Mouse (Mus musculus) testis, adult 2 months (tissue): ENCODE data around the gene 1700067K01Rik. TPM values are rescaled to one million over a fixed set of nuclear protein-coding genes. Genes with fewer than 3 reads are reported as not detected.

Experiments
- H3K27ac ChIP-seq: fragments of 200-500 bp; 2 replicates; pipeline ENCODE4 v1.5.1; 2012; ENCODE audit warnings: low read depth, low read length; ENCODE audit not compliant: control insufficient read depth, insufficient read depth
- H3K27me3 ChIP-seq: fragments of 200-500 bp; 2 replicates; pipeline ENCODE4 v1.6.1; 2012; ENCODE audit warnings: mild to moderate bottlenecking, low read length, moderate library complexity; ENCODE audit not compliant: control insufficient read depth, insufficient read depth
- H3K36me3 ChIP-seq: fragments of 200-500 bp; 2 replicates; pipeline ENCODE4 v1.6.1; 2012; ENCODE audit warnings: mild to moderate bottlenecking, low read length; ENCODE audit not compliant: control insufficient read depth, insufficient read depth
- H3K4me1 ChIP-seq: fragments of 200-500 bp; 2 replicates; pipeline ENCODE4 v1.6.1; 2012; ENCODE audit warnings: low read length; ENCODE audit not compliant: control insufficient read depth, insufficient read depth
- H3K4me3 ChIP-seq: fragments of 200-500 bp; 2 replicates; pipeline ENCODE4 v1.5.1; 2012; ENCODE audit warnings: low read depth, mild to moderate bottlenecking, low read length, moderate library complexity, mixed read lengths; ENCODE audit not compliant: control insufficient read depth
- CTCF ChIP-seq: fragments of 200-500 bp; IDR thresholded peaks from 2 replicates; pipeline ENCODE4 v1.5.1; 2012; ENCODE audit warnings: low read depth, mild to moderate bottlenecking, inconsistent platforms, low read length, moderate library complexity; ENCODE audit not compliant: control insufficient read depth, insufficient read depth, insufficient replicate concordance
- POLR2A ChIP-seq: fragments of 200-500 bp; IDR thresholded peaks from 2 replicates; pipeline ENCODE4 v1.6.1; 2012; ENCODE audit warnings: low read depth, mild to moderate bottlenecking, inconsistent platforms, low read length, moderate library complexity; ENCODE audit not compliant: control insufficient read depth
- polyA plus RNA-seq: library from polyadenylated mRNA; depleted of rRNA; stranded (reverse); fragments of >200 nt; gene quantifications from 2 replicates; pipeline ENCODE4 v1.2.3, GENCODE M21; 2012

The 1700067K01Rik gene
- polyA plus RNA-seq, 1 experiment: 38.1 TPM

GRCm38 (mm10) chr8:84029272-84029671, 28.0 kb downstream of the 1700067K01Rik start:
- Histone ChIP-seq H3K4me3 (no peak overlapping the region), H3K27ac (no peak overlapping the region), H3K4me1 (peaks cover 14% of the 10 kb centered on the region), H3K27me3 (peaks cover 4% of the 10 kb centered on the region; the same call in 1 of the 2 replicates), H3K36me3 (no peaks in the 10 kb centered on the region)
- no peak for TF ChIP-seq CTCF
- no peak for TF ChIP-seq POLR2A

- Histone ChIP-seq H3K4me1 (no peaks in the 10 kb centered on the region), H3K27ac (no peak overlapping the region), H3K4me3 (no peak overlapping the region), H3K27me3 (no peaks in the 10 kb centered on the region), H3K36me3 (no peaks in the 10 kb centered on the region)
- no peak for TF ChIP-seq CTCF
- no peak for TF ChIP-seq POLR2A
These were observed 31.5 kb downstream of the 1700067K01Rik start for GRCm38 (mm10) chr8:84032777-84033176.

GRCm38 (mm10) chr8:84038015-84038414, 36.7 kb downstream of the 1700067K01Rik start:
- no peaks in the 10 kb centered on the region for H3K36me3 ChIP-seq
- H3K27me3 ChIP-seq: peaks cover 2% of the 10 kb centered on the region; the same call in 1 of the 2 replicates
- no peak overlapping the region for H3K4me3 ChIP-seq
- TF ChIP-seq POLR2A: no peak
- TF ChIP-seq CTCF: no peak
- no peak overlapping the region for H3K27ac ChIP-seq
- H3K4me1 ChIP-seq: peaks cover 10% of the 10 kb centered on the region

GRCm38 (mm10) chr8:84039050-84039449, 37.7 kb downstream of the 1700067K01Rik start:
- Histone ChIP-seq H3K36me3 (no peaks in the 10 kb centered on the region), H3K27me3 (peaks cover 4% of the 10 kb centered on the region), H3K27ac (no peak overlapping the region), H3K4me3 (no peak overlapping the region), H3K4me1 (peaks cover 11% of the 10 kb centered on the region)
- no peak for TF ChIP-seq POLR2A
- peak; percentile 61; the same call in 1 of the 2 replicates for TF ChIP-seq CTCF

- Histone ChIP-seq H3K4me1 (peaks cover 11% of the 10 kb centered on the region), H3K36me3 (no peaks in the 10 kb centered on the region), H3K27me3 (peaks cover 4% of the 10 kb centered on the region), H3K4me3 (peak within 1 kb of the TSS; percentile 64), H3K27ac (no peak within 1 kb of the TSS)
- peak; percentile 64 for TF ChIP-seq CTCF
- no peak for TF ChIP-seq POLR2A
These were observed 41.0 kb downstream of the 1700067K01Rik start, which contains the start of gene Il27ra for GRCm38 (mm10) chr8:84042066-84042947. TSS of gene Il27ra (minus strand) at chr8:84042589.

- Histone ChIP-seq H3K27me3 (peaks cover 4% of the 10 kb centered on the region), H3K4me3 (no peak overlapping the region)
These were observed 41.6 kb downstream of the 1700067K01Rik start for GRCm38 (mm10) chr8:84042948-84043342.

GRCm38 (mm10) chr8:84044103-84044502, 42.8 kb downstream of the 1700067K01Rik start:
- TF ChIP-seq CTCF: no peak
- H3K4me3 ChIP-seq: no peak overlapping the region
- no peak overlapping the region for H3K27ac ChIP-seq
- H3K36me3 ChIP-seq: no peaks in the 10 kb centered on the region
- peaks cover 4% of the 10 kb centered on the region for H3K27me3 ChIP-seq
- H3K4me1 ChIP-seq: peaks cover 11% of the 10 kb centered on the region

More at GRCm38 (mm10) chr8:84042948-84043342, 41.6 kb downstream of the 1700067K01Rik start:
- Histone ChIP-seq H3K36me3 (no peaks in the 10 kb centered on the region), H3K4me1 (peaks cover 11% of the 10 kb centered on the region), H3K27ac (no peak overlapping the region)
- TF ChIP-seq POLR2A (no peak), CTCF (no peak)
